Mouse (Mus musculus) liver, postnatal 0 days (tissue): ENCODE measurements around the gene Afap1l2. TPM values are rescaled to one million over a fixed set of nuclear protein-coding genes. Genes with fewer than 3 reads are reported as not detected.

ENCODE experiments used
- ATAC-seq: fragments of 200-750 bp; cut with Nextera tagmentation; 2 replicates; pipeline ENCODE4 v1.8.0; 2017; ENCODE audit warnings: mild to moderate bottlenecking, moderate library complexity
- DNase-seq: peaks from one replicate; pipeline ENCODE4 v3.0.0-alpha.2; 2016
- H3K27ac ChIP-seq: fragments of 300-500 bp; sonication (generic); 2 replicates; pipeline ENCODE4 v1.5.1; 2014; ENCODE audit warnings: antibody characterized with exemption, moderate library complexity, mild to moderate bottlenecking, low read depth
- H3K27me3 ChIP-seq: fragments of 300-500 bp; sonication (generic); 2 replicates; pipeline ENCODE4 v1.6.1; 2014; ENCODE audit warnings: low read length, control low read depth, mixed read lengths; ENCODE audit not compliant: insufficient read depth
- H3K36me3 ChIP-seq: fragments of 300-500 bp; sonication (generic); replicated peaks from 2 replicates; pipeline ENCODE4 v1.6.1; 2014; ENCODE audit warnings: mild to moderate bottlenecking, control low read depth, low read length, moderate library complexity, mixed read lengths; ENCODE audit not compliant: insufficient read depth
- H3K4me1 ChIP-seq: fragments of 300-500 bp; sonication (generic); 2 replicates; pipeline ENCODE4 v1.6.1; 2014; ENCODE audit warnings: antibody characterized with exemption, mild to moderate bottlenecking, control low read depth; ENCODE audit not compliant: insufficient read depth
- H3K4me2 ChIP-seq: fragments of 300-500 bp; sonication (generic); 2 replicates; pipeline ENCODE4 v1.6.1; 2014; ENCODE audit warnings: low read depth, mild to moderate bottlenecking, low read length, moderate library complexity, mixed read lengths
- H3K4me3 ChIP-seq: fragments of 300-500 bp; sonication (generic); 2 replicates; pipeline ENCODE4 v1.5.1; 2014; ENCODE audit warnings: low read depth, low read length
- H3K9ac ChIP-seq: fragments of 300-500 bp; sonication (generic); replicated peaks from 2 replicates; pipeline ENCODE4 v1.6.1; 2014; ENCODE audit warnings: mild to moderate bottlenecking, moderate library complexity
- H3K9me3 ChIP-seq: fragments of 300-500 bp; sonication (generic); 2 replicates; pipeline ENCODE4 v1.6.1; 2016; ENCODE audit warnings: mild to moderate bottlenecking, control low read depth, low read length, mixed read lengths
- CTCF ChIP-seq: sonication (generic); IDR thresholded peaks from 2 replicates; pipeline ENCODE4 v1.5.1; 2016; ENCODE audit warnings: antibody characterized with exemption, low read depth
- EP300 ChIP-seq: IDR thresholded peaks from 2 replicates; pipeline ENCODE4 v1.6.1; 2016; ENCODE audit warnings: antibody characterized with exemption, low read depth, mild to moderate bottlenecking
- WGBS: fragments of 180-500 bp; shearing (Covaris S2); extraction: QIAGEN DNeasy Blood & Tissue Kit; methylation state at CpG from one replicate; pipeline ENCODE4 v1.1.7; 2014; ENCODE audit not compliant: insufficient replicate concordance; 5-methylcytosine and 5-hydroxymethylcytosine counted together
- polyA plus RNA-seq: library from polyadenylated mRNA; unstranded; fragments of >200 nt; fragmentation: Nextera tagmentation; extraction: Ambion mirVana; gene quantifications from 2 replicates; pipeline ENCODE4 v1.2.1, GENCODE M21; 2015

Afap1l2 gene
- polyA plus RNA-seq, 1 experiment from 2014 or later: 1.1 TPM

GRCm38 (mm10) chr19:56989171-56989570, 18.9 kb downstream of the Afap1l2 start:
- TF ChIP-seq CTCF (no peak), EP300 (no peak)
- WGBS: 71% methylated on average over 8 of the region's 8 CpGs
- Histone ChIP-seq H3K9me3 (no peaks in the 10 kb centered on the region), H3K36me3 (no peaks in the 10 kb centered on the region), H3K27me3 (no peaks in the 10 kb centered on the region), H3K4me2 (no peak overlapping the region), H3K9ac (no peak overlapping the region), H3K27ac (no peak overlapping the region), H3K4me3 (no peak overlapping the region), H3K4me1 (no peaks in the 10 kb centered on the region)
- ATAC-seq (no peak), DNase-seq (no peak)

GRCm38 (mm10) chr19:56984229-56984628, 23.8 kb downstream of the Afap1l2 start:
- no peak for ATAC-seq
- no peak for DNase-seq
- Histone ChIP-seq H3K27ac (no peak overlapping the region), H3K4me2 (no peak overlapping the region), H3K9me3 (no peaks in the 10 kb centered on the region), H3K9ac (no peak overlapping the region), H3K4me1 (no peaks in the 10 kb centered on the region), H3K36me3 (no peaks in the 10 kb centered on the region), H3K27me3 (no peaks in the 10 kb centered on the region), H3K4me3 (no peak overlapping the region)
- 53% methylated on average over 4 of the region's 4 CpGs for WGBS
- no peak for TF ChIP-seq EP300
- TF ChIP-seq CTCF: no peak

GRCm38 (mm10) chr19:56983757-56984156, 24.3 kb downstream of the Afap1l2 start:
- H3K4me1 ChIP-seq: no peaks in the 10 kb centered on the region
- TF ChIP-seq EP300 (no peak), CTCF (no peak)
- no peaks in the 10 kb centered on the region for H3K36me3 ChIP-seq
- no peak for ATAC-seq
- H3K4me2 ChIP-seq: no peak overlapping the region
- no peaks in the 10 kb centered on the region for H3K27me3 ChIP-seq
- H3K27ac ChIP-seq: no peak overlapping the region
- H3K4me3 ChIP-seq: no peak overlapping the region
- H3K9ac ChIP-seq: no peak overlapping the region
- no peaks in the 10 kb centered on the region for H3K9me3 ChIP-seq
- WGBS: 56% methylated on average over 10 of the region's 10 CpGs
- DNase-seq: no peak

- Histone ChIP-seq H3K9me3 (no peaks in the 10 kb centered on the region), H3K4me1 (peaks cover 10% of the 10 kb centered on the region), H3K4me2 (no peak overlapping the region), H3K27me3 (no peaks in the 10 kb centered on the region), H3K9ac (no peak overlapping the region), H3K27ac (no peak overlapping the region), H3K4me3 (no peak overlapping the region), H3K36me3 (no peaks in the 10 kb centered on the region)
- TF ChIP-seq CTCF (no peak), EP300 (no peak)
- DNase-seq (no peak), ATAC-seq (no peak)
- WGBS: 72% methylated on average over 9 of the region's 9 CpGs
Measured at GRCm38 (mm10) chr19:56981760-56982159, 26.3 kb downstream of the Afap1l2 start.

- DNase-seq (no peak), ATAC-seq (no peak)
- Histone ChIP-seq H3K36me3 (no peaks in the 10 kb centered on the region), H3K4me3 (no peak overlapping the region), H3K27ac (no peak overlapping the region), H3K27me3 (no peaks in the 10 kb centered on the region), H3K9me3 (no peaks in the 10 kb centered on the region), H3K9ac (no peak overlapping the region), H3K4me2 (no peak overlapping the region), H3K4me1 (peaks cover 10% of the 10 kb centered on the region)
- WGBS: 79% methylated on average over 2 of the region's 2 CpGs
- TF ChIP-seq CTCF (no peak), EP300 (no peak)
Measured at GRCm38 (mm10) chr19:56980803-56981202, 27.2 kb downstream of the Afap1l2 start.

- DNase-seq (peak; percentile 62), ATAC-seq (peak; percentile 92)
- Histone ChIP-seq H3K4me3 (no peak overlapping the region), H3K4me2 (peak overlapping the region; percentile 3; the same call in 1 of the 2 replicates), H3K27ac (peak overlapping the region; percentile 40; the same call in 1 of the 2 replicates), H3K4me1 (peaks cover 10% of the 10 kb centered on the region), H3K9me3 (no peaks in the 10 kb centered on the region), H3K9ac (no peak overlapping the region), H3K36me3 (no peaks in the 10 kb centered on the region), H3K27me3 (no peaks in the 10 kb centered on the region)
- WGBS: 58% methylated on average over 19 of the region's 19 CpGs
- TF ChIP-seq EP300 (no peak), CTCF (no peak)
Measured at GRCm38 (mm10) chr19:56976962-56977948, 30.8 kb downstream of the Afap1l2 start.
